Mouse (Mus musculus) urinary bladder, postnatal 14 days (tissue): ENCODE measurements at regions not wholly inside any gene's neighbourhood (a gene's known extent, or its start where the extent isn't known, plus 50 kb on each side); places are given as distances from the start of the nearest gene placed in this dataset.

ENCODE experiments used
- DNase-seq: peaks from one replicate; pipeline ENCODE4 v3.0.0; 2021; ENCODE audit warnings: low spot score

DNA sequence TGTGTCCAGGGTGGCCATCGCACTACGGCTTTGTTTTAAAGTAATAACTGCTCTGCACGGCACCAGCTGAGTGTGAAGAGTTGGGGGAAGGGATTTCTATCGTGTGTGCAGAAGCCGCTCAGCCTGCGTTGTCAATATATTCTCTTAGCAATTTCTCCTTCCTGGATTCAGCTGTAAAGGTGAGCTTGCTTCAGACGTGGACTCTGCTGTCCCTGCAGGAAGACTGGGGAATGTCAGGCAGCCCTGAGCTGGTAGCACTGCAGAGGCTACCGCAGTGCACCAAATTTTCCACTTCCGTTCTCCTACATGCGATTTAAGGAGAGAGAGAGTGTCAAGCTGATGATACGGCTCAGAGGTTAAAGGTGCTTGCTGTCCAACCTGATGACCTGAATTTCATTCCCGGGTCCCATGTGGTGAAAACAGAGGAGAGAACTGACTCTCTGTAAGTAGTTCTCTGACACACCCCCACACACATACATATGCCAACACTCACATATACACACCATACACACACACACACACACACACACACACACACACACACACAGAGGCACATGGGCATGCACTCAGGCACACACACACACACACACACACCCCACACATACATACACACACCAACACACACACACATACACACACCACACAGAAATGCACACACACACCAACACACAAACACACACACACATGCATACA, 59.9 kb upstream of the Prelid3b start:
- peak; percentile 25 for DNase-seq

DNA sequence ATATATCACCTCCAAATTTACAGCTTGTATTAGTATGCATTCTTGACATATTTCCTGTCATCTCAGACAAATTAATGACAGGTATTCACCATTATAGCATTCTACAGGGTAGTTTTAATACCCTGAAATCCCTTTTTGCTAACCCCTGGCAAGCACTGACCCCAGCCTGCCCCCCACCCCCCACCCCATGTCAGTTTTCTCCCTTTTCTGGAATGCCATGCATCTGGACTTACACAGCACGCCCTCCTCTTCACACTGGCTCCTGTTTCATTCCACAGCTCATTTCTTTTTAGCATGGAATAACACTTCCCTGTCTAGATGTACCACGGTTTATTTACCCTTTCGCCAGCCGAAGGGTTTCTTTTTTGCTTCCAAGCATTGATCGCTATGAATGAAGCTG, 67.8 kb upstream of the Prelid3b start:
- DNase-seq = no peak

DNA sequence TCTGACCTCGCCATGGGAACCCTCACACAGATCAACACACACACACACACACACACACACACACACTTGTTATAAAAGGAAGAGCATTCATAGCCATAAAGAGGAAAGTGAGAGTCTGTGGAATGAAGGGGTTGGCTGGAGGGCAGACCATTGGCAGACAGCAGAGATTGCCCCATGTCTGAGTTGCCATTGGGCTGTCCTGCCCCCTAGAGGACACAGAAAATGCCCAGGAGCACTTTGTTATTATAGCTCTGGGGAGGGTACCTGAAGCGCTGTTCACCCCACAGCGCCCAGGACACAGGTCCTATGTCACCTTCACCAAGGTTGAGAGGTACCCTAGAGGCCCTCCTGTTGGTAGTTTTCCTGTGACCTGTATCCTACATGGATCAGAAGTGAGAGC, 74.3 kb upstream of the Prelid3b start:
- DNase-seq = no peak

DNA sequence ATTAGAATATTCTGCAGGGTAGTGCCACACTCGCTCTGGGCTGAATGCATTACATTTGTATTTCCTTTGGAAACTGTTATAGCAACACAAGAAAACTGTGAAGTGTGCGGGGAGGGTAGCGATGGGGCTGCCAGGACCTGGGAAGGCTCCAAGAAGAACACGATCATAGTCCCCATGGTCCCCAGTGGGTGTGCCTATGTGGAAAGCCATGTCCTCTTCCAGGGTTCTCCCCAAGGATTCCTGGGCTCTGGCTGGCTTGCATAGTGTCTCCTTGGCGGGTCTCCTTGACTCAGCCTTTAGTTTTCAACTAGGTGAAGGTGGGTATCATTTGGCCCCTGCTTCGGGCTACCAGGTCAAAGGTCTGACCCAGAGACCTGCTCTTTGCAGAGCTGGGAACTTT, 74.8 kb upstream of the Prelid3b start:
- no peak for DNase-seq

DNA sequence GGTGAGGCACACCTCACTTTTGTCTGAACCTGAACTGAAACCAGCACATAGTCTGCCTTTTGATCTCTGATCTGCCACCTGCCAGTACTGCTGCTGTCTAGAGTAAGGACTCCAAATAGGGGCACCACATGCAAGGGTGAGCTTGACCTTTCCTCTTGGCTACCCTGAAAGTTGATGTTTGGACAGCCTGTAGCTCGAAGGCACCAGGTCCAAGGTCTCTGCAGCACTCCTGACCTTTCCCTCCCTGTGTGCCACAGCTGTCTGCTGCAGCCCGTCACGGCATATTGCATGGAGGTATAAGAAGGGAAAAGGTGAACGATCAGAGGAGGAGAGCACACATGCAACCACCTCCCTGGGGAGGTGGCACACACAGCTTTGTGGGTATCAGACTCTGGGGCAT, 75.9 kb upstream of the Prelid3b start:
- no peak for DNase-seq

DNA sequence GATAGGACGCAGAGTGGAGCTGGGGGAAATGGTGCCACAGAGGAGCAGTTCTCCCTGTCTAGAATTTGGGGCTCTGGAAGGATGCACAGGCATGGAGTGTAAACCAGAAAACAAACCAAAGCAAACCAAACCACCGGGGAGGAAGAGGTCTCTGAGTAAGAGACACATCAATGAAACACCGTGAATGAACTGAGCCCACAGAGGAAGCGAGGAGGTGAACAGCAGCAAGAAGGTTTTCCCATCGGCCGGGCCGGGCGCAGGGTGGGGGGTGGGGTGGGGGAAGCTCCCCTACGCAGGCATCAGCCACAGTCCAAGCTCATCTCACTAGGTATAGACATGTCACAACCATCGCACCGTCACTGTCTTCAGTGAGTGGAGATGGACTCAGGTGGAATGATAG, 82.9 kb upstream of the Prelid3b start:
- no peak for DNase-seq

DNA sequence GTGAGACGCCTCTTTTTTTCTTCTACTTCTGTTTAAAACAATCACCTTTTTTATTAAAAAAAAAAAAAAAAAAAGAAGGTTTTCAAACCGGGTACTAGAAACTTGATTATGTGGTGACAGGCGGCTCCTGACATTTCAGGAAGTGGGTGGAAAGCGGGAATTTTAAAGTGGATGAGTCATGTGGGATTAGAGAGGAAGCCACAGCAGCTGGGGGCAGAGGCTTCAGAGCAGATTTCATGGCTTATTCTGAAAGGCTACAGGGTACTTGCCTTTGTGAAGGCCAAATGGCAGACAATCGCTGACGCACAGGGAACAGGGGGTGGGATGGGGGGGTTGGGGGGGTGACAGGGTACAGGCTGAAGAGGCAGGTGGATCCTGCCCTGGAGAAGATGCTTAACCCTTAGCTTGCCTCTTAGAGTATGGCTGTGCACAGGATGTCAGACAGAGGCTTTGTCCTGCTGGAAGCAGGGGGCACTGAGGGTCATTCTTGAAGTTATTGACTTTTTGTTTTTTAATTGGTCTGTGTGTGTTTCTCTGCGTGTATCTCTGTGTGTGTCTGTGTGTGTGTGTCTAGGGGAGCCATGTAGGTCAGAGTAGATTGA, 81.4 kb upstream of the Zfp831 start:
- no peak for DNase-seq

DNA sequence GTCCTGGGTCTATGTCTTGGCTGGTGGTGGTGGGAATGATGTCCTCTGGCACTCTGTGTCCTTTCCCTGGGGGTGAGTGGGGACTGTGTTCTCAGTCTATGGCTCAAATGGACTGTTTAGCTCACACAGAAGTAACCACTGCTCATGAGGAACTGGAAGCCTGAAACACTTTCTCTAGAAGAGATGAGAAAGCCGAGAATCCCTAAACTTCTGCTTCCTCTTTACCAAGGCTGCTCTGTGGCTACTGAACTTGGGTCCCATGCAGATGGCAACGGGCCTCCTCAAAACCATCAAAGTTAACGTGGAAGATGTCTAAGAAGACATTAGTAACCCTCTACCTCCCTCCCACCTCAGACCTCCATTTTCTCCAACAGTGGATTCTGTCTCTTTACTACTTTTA, 79.4 kb upstream of the Zfp831 start:
- DNase-seq = no peak

DNA sequence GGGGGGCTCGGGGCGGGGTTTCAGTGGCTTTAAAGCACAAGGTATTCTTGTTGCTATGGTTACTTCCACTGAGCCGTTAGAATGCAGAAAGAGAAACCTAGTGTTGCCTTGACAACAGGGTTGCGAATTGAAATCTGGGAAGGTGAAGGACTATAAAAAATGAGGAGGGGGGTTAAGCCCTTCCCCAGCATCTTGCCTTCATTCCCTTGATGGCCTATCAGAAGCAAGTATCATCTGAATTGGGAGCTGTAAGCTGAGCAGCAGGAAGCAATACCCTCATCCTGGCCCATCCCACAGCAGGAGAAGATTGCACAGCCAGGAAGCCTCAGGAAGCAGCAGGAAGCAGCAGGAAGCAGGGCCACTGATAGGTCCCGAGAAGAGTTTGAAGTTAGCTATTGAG, 78.5 kb upstream of the Zfp831 start:
- DNase-seq = no peak

DNA sequence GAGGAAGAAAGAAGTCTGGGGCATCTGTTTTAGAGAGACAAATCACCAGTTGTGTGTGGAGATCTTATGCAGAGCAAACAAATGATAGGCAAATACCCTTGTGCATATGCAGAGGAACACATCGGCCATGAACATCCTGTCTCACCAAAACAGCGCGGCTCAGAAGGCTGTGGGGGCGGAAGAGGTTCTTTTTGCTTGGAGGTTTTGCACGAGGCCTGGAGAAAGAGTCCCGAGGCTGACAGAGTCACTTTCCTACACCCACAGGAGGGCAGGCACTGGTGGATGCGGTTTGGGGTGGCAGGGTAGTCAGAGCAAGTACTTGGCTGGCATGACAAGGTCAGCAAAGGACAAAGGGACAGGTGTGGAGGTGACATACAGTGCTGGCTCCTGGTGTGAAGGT, 77.4 kb upstream of the Zfp831 start:
- no peak for DNase-seq

DNA sequence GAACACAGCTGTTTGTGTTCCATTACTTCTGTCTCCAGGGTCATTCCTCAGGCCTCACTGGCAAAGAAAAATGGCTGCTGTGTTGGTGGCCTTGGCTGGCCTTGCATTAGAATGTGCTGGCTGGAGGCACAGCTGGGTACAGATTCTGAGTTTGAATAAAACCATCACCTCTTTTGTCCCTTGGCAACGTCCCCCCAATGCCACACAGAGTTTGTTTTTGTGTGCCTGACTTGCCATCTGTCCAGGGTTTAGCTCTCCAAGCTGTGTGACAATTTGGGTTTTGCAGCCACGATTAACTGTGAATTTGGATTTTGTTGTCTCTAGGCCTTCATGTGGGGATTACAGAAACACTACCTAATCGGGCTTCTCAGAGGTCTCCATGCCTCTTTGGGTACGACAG, 76.6 kb upstream of the Zfp831 start:
- DNase-seq = no peak

DNA sequence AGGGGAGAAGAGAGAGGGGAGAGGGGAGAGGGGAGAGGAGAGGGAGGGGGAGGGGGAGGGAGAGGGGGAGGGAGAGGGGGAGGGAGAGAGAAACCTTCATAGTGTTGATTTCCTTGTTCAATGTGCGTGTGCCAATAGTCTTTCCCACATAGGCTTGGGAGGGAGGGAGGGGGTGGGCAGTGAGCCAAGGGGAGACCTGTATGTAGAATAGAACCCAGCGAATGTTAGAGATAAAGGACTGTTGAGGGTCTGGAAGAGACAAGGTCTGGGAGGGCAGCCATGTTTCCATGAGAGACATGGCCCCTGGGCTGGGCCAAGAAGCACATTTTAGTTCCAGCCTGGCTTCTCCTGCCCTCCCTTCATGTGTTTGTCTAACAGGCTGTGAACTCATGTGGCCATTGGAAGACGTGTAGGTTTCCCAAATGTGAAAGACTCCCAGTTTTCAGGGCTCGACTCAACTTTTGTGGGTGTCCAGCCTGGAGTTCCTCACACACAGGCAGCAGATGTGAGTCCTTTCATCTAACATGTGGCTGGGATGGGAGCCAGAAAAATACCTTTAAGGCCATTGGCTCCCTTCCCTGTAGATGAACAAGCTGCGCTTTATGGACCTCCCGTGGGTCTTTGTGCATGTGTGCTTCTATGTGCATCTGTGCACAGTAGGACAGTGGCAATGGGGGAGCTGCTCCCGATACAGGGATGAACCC, 68.4 kb upstream of the Zfp831 start:
- no peak for DNase-seq

DNA sequence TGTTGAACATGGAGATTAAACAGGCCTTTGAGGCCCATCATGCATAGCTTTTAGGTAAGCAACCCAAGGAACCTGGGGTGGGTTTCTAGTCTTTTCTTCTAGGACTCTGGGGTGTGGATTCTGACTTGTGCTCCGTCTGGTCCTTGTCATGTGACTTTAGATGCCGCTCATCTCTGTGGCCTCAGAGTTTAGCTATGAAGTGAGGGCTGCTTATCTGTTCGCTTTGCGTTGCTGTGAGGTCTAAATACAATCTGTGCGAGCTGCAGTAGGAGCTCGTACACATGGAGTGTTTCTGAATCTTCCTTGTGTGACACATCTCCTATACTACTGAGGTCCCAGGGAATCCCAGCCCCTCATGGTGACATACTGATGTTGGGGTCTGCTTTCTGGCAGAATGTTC, 67.8 kb upstream of the Zfp831 start:
- no peak for DNase-seq

DNA sequence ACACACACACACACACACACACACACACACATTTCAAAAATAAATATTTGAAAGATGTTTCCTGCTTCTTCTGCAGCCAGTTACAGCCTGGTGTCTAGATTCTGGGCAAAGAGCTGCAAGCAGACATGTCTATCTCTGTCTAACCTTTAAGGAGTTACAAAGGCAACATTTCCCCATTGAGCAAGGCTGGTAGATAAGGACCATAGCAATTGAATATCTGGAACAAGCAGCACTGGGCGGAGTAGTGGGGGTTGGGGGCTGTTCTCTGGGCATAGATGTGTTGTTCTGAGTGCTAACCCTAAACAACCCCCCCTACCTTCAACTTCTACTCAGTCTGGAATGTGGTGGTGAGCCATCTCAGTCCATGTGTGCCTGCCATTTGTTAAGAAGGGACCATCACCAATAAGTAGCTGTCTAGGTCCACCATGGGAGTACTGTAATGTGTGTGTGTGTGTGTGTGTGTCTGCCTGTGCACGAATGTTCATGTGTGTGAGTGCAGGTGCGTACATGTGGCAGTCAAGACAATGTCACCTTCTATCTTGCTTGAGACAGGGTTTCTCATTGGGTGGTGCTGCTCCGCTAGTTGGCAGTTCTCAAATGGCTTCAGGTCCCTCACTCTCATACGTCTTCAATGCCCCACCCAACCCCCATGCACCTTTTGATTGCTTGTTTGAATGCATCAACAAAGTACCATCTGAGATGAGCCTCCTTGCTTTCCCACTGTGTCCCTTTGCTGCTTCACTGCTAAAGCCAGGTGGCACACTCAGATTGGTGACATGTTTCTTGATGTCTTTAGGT, 62.2 kb upstream of the Zfp831 start:
- DNase-seq = no peak

DNA sequence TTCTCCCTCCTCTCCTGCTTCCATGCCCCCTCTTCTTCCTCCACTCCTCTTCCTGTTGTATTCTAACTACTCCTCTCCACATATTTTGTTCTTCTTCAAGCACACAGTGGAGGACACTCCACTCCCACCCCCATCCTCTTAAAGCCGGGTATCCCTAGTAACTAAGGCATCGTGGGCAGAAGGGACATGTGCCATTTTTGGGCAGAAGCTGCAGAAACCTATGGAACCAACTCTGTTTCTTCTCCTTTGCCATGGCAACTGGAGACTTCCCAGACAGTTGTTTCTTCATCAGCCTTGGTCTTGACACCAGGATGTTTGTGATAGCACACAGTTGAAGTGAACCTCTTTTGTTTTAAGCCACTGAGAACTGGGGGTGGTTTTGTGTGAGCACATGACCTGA, 59.1 kb upstream of the Zfp831 start:
- DNase-seq = no peak
